Mouse (Mus musculus) large intestine, adult 2 months (tissue): ENCODE measurements around the gene Prkca. TPM values are rescaled to one million over a fixed set of nuclear protein-coding genes. Genes with fewer than 3 reads are reported as not detected.

Source experiments
- DNase-seq: peaks from one replicate; pipeline ENCODE4 v3.0.0-alpha.2; 2012; ENCODE audit warnings: low read depth, low spot score
- WGBS: fragments of 180-500 bp; shearing (Covaris S2); methylation state at CpG from one replicate; pipeline ENCODE4 v1.1.7; 2018; 5-methylcytosine and 5-hydroxymethylcytosine counted together
- polyA plus RNA-seq: library from polyadenylated mRNA; depleted of rRNA; stranded (reverse); fragments of >200 nt; gene quantifications from 2 replicates; pipeline ENCODE4 v1.2.3, GENCODE M21; 2012

The Prkca gene
- polyA plus RNA-seq, 1 experiment, result 14.7 TPM

DNA sequence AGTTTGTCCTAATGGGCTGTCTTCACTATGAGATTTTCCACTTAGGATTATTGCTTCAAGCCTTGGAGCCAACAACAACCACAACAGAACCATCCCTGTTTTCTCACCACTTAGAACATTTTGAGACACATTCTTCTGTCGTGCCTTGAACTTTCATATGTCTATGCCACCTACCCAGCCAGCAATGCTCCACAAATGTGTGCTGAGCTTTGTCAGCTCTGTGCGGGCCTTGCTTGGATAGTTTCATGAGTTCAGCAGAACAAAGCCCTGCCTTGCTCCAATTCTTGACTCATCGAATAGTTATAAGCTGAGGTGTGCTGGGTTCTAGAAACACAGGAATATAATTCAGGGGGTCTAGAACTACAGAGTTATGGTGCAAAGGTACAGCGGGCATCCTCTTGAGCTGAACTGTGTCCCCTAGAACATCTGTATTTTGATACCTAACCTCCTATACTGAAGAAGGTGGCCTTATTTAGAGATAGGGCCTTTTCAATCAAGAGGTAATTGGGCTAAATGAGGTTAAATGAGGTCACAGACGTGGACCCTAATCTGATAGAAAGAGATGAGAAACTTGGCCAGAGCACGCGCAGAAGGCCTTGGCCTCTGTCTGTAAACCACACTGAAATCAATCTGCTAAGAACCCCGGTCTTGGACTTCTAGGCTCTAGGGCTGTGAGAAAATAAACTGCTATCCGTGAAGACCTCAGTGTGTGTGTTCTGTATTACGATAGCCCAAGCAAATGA lies 96.4 kb downstream of the Prkca start:
- 90% methylated on average over 10 of the region's 10 CpGs for WGBS
- DNase-seq, result no peak

DNA sequence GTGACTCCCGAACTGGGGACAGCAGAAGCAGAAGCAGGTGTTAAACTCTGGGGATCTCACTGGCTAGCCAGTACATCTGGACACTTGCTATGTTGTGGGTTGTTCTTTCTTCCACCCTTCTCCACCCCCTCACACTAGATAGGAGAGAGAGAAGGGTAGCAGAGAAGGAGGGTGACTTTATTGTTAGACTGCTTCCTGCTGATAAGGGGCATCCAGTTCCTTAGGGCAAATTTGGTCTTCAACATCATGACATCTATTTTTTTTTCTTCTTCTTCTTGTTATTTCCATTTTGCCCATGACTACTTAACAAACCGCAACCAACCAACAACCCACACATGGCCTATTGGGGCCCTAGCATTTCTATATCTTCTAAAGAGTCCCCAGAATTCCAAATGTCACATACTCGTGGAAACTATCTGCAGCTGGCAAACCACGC lies 97.4 kb downstream of the Prkca start:
- whole genome bisulfite sequencing, result 51% methylated on average over 4 of the region's 4 CpGs
- no peak for DNase-seq

DNA sequence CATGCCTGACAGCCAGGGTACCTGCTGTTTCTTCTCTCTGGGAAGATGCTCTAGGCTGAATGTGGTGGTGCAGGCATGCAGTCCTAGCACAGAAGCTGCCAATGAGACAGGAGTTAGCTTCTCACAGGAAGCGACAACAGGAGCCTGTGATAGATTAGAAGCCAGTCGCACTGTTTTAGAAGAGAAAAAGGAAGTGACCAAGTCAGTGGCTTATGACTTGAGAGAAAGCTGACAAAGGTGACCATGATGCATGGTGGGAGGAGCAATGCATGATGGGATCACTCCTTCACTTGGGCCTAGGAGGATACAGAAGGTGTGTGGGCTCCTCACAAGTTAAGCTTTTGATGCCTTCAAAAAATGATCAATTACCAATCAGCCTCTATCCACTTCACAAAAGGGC lies 99.5 kb downstream of the Prkca start:
- WGBS, result 81% methylated on average over 2 of the region's 2 CpGs
- no peak for DNase-seq

DNA sequence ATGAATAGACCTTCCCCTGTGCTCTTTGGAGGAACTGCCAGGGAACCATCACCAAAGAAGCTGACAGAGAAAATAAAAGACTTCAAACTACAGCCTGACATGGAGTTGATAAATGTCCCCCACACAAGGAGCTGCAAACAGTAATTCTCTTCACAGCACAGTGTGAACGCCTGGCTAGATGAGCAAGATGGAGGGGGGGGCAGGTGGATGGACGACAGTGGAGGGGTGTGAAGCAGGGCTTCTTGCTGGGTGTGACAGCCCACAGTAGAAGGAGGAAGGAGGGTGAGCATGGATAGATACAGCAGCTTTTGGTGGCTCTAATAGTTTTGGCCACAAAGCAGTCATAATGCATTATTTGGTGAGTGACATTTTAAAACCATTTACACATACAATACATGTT lies 100.1 kb downstream of the Prkca start:
- DNase-seq, result no peak
- WGBS, result 48% methylated on average over 2 of the region's 2 CpGs

DNA sequence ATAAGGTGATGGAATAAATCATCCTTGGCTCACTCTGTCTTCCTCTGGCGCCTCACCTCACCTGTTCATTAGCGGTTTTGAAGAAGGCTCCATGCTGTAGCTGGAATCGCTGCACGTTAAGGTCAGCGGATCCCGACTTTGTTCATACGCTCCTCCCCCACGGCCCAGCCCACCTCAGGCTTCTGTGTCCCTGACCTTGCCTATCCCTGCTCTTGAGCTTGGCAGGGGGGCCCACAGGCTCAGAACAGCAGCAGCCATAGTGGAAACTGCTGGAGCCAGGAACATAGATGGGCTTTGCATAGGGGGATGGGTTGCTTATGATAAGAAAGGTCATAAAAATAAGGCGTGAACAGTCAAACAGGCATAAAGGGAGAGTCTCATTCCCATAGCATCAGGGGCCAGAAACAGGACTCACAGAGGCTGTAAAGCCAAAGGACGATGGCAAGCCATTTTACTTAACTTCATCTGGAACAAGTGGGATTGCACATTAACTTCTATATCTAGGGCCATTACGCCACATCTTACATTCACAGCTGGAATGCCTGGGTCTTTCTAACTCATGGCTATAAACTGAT lies 102.7 kb downstream of the Prkca start:
- WGBS, result 42% methylated on average over 11 of the region's 11 CpGs
- DNase-seq, result peak; percentile 85

DNA sequence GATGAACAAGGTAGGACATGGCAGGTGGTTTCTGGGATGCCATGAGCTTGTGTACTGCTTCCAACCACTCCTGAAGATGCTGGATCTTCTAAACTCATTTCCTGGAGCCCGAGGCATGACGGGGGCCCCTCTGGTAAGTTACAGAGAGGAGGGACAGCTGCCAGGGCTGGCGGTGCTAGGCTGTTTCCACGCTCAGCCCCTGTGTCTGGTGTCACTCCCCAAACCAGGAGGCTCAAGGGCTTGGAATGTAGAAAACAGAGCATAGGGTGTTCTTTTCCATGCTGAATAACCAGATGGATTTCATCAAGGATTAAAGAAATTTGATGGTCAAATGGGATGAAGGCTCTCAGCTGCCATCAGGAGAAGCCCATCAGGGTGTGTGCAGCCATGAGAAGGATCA lies 104.6 kb downstream of the Prkca start:
- WGBS, result 58% methylated on average over 4 of the region's 4 CpGs
- DNase-seq, result no peak

DNA sequence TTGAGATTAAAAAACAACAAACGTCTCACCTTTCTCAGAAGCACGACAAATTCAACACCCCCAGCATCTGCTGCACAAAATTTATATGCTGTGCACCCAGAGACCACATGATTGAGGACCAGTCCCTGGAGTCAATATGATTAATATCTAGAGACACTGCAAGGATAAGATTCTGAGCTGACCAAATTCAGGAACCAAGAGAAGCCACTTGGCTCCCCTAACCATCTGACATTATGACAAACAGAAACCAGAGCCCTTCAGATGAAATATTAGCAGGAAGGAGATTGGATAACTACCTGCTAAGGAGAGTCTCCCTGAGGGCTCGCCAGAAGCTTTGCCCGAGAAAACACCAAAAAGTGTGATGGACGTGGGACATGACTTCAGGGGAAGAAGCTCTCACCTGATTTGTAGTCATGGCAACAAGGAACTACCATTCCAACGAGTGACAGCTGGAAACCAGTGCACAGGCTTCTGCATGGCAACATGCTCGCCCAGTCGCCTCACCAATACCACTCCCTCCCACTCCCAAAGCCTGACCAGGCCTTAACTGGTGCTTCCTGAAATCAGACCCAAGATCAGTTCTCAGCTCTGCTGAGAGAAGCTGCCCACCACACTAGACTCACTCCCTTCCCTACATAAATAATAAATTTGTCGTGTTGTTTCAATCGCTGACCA lies 106.8 kb downstream of the Prkca start:
- WGBS, result 43% methylated on average over 10 of the region's 10 CpGs
- DNase-seq, result no peak

DNA sequence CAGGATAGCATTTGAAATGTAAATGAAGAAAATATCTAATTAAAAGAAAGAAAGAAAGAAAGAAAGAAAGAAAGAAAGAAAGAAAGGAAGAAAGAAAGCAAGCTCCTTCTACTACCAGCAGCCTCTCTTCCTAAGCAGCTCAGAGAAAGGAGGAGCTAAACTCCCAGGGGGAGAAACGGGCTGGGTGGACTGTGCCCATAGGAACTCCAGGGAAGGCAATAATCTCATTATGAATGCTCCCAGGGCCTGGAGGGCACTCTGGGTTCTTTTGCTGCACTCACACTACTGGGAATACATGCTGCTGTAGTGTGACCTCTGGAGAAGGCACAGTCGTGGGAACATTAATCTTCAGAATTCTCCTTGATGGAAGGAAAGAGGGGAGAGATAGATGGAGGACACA lies 107.5 kb downstream of the Prkca start:
- WGBS, result 24% methylated on average over 2 of the region's 2 CpGs
- DNase-seq, result no peak

GRCm38 (mm10) chr11:108235081-108235703 lies 108.5 kb downstream of the Prkca start:
- WGBS, result 60% methylated on average over 5 of the region's 5 CpGs

DNA sequence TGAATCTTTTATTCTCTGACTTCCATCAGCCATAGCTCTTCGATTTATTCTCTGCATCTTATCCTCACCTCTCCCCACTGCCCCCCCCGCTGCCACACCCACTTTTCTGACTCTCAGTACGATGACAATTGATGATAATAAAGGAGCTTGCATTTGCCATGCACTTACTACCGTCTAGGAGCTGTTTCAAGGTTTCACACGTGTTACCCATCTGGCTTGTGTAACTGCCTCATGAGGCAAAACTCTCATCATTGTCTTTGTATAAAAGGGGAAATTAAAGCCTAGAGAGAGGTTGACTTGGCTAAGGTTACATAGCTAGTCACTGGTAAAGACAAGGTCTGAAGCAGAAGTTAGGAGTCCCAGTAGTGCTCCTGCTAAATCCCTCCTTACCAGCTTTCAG lies 110.7 kb downstream of the Prkca start:
- WGBS, result 61% methylated on average over 5 of the region's 5 CpGs
- no peak for DNase-seq

More at GRCm38 (mm10) chr11:108235081-108235703, 108.5 kb downstream of the Prkca start:
- no peak for DNase-seq

DNA sequence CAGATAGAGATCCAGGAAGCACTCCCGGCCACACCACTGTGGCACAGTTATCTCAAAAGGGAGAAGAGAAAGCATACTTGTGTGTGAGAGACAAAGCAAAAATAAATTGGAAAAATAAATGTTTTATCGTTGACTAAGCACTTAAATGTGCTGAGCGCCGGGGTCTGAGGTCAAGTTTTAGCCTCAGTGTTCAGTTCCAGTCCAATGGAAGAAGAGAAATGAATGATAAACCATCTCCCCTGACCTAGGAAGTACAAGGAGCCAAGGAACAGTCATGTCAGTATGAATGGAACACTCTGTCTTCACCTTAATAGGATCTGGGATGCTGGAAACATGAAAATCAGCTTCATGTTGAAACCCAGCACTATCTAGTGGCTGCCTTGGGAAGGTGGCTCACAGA lies 113.6 kb downstream of the Prkca start:
- 92% methylated on average over 4 of the region's 4 CpGs for WGBS
- DNase-seq, result no peak

GRCm38 (mm10) chr11:108229176-108229946 lies 114.4 kb downstream of the Prkca start:
- no peak for DNase-seq
- 68% methylated on average over 8 of the region's 8 CpGs for WGBS

DNA sequence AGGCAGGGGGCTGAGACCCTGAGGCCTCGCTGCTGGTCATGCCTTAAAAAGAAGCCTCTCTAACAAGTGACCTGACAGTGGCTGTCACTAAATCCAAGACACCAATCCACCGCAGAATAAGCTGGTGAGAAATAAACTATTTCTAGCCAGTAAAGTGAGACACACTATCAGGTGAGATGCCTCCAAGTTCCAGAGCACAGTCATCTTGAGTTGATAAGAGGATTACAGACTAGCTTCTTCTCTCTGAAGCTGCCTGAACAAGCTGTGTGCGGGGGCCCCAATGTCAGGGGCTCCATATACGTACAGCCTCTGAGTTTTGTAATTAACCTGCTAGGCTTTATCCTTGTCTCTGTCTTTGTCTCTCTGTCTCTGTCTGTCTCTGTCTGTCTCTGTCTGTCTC lies 115.2 kb downstream of the Prkca start:
- no peak for DNase-seq
- WGBS, result 97% methylated on average over 4 of the region's 4 CpGs

DNA sequence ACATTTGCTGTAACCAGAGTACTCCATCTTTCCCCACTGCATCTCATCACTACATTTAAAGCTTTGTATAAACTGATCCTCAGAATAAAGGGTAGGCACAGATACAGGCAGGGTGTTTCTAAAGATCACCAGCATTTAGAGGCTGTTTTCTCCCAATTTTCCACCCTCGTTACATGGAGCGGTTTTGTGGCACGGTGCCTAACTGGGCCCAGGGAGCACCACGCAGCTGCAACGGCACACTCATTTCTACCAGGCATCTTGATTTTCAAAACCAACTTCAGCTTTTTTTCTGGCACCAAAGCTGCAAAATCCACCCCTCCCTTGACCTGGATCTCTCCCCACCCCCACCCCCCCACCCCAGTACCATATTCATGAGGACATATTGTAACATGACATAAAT lies 117.5 kb downstream of the Prkca start:
- WGBS, result 91% methylated on average over 5 of the region's 5 CpGs

DNA sequence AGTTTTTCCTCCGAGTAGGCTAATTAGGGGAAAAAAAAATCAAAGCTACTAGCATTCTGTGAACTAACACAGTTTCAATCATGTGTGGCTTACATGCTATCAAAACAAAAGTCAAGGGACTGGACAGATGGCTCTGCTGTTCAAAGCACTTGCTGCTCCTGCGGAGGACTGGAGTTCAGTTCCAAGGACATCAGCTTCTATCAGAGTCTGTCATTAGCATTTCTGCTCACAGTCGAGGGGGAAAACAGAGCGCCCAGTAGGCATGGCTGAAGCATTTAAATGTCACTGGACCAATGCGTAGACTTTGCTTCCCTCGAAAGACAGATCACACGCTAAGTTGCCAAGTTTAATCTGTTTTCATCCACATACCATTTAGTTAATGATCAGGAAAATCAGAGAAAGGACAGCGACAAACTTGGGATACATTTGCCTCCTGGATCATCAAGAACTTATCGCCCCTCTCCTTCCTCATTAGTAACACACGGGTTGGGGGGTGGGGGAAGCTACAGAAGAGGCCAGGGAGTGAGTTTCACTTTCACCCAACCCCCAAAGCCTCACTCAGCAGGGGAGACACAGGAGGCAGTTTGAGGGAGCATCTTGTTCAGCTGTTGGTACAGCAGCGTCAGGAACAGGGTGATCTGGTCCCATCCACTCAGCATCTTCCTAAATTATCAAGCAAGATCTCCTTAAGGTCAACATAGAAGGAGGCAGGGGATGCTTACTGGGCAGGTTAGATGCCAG lies 119.3 kb downstream of the Prkca start:
- WGBS, result 74% methylated on average over 11 of the region's 11 CpGs
- no peak for DNase-seq

More for the DNA sequence above, 117.5 kb downstream of the Prkca start:
- no peak for DNase-seq

DNA sequence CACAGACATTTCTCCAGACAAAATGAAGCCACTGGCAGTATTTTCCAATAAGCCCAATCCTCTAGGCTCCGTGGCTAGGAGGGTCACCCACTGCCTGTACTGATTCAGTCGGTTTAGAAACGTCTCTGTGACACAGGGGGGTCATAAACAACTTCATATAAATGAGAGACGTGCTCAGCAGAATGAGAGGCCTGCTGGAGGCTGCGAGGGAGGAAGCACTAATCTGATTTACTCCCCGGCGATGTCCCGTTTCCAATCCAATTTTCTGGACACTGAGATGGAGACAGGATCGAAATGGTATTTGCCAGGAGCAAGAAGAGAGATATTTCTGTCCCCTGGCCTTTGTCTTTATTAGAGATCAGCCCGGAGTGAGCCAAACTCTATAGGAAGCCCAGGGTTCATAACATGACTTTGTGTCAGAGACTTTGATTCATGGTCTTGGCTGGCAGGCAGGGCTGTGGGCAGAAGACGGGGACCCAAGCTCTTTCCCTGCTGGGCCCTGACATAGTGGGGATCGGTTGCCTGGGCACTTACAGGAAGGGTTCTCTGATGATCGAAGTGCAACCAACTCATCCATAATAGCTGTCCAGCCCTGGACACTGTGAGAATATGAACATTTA lies 120.0 kb downstream of the Prkca start:
- WGBS, result 75% methylated on average over 13 of the region's 13 CpGs

DNA sequence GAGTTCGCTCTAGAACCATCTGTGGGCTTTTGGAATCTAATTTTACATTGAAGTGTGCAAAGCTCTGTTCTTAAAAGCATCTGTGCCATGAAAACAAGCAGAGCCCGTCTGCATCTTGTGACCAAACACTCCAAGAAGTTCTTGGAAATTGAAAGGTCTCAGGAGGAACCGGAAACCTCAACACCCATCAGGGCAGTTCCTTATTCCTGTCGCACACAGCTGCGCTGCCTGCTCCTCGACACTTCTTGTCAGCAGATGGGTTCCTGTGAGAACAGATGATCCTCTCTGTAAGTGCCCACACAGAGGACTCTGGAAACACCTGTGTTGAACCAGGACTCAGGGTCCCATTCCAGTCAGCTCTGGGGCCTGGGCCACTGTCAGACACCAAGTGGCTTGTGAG lies 120.6 kb downstream of the Prkca start:
- WGBS, result 91% methylated on average over 6 of the region's 6 CpGs
- DNase-seq, result no peak

More for the DNA sequence above, 120.0 kb downstream of the Prkca start:
- DNase-seq, result no peak

GRCm38 (mm10) chr11:108222616-108223015 lies 121.1 kb downstream of the Prkca start:
- DNase-seq, result no peak
- WGBS, result 62% methylated on average over 8 of the region's 8 CpGs

DNA sequence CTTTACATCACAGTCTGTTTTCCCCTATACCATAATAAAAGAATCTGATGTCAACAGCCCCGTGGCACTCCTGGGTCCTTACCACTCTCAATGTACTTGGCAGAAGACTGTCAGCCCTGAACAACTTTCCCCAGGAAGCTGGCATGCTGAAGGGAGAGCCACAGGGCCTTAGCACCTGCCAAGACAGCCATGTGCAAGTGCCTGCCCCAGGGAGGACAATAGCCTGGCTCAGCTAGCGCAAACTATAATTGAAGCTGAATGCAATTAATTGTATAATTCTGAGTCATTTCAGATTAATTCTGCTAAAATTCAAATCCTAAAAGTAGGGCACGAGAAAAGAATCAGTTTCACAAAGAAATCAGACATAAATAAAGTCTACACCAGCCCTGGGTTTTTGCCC lies 121.7 kb downstream of the Prkca start:
- 80% methylated on average over 3 of the region's 3 CpGs for WGBS

More for the DNA sequence above, 121.7 kb downstream of the Prkca start:
- DNase-seq, result no peak
